Mouse (Mus musculus) cerebellum, adult (tissue): ENCODE measurements around the gene Map3k5.
A peak's percentile ranks its signal among the peaks of the same experiment; 100 is the strongest.

Experiments used
- ATAC-seq: cut with Nextera tagmentation; 2 replicates; pipeline ENCODE4 v1.9.2; 2017; ENCODE audit warnings: mild to moderate bottlenecking, moderate library complexity, mixed read lengths; ENCODE audit not compliant: insufficient number of reproducible peaks, low FRiP score, low TSS enrichment

Gene Map3k5

DNA sequence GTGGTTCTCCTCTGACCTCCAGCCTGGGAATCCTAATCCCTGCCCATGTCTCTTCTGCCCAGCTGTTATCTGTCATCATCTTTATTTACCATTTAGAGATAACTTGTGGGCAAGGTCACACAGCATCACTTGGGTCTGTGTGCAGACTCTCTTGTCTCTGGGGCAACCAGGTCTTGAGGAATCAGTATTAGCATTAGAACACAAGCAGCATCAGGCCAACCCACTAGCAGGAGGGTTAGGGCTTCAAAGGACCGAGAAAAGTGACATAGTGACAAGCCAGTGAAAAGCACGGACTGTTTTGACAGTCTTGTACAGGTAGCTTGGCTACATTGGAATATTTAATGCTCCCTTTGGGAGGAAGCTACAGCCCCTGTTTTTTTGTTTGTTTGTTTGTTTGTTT, 153.6 kb downstream of the Map3k5 start:
- no peak for ATAC-seq

DNA sequence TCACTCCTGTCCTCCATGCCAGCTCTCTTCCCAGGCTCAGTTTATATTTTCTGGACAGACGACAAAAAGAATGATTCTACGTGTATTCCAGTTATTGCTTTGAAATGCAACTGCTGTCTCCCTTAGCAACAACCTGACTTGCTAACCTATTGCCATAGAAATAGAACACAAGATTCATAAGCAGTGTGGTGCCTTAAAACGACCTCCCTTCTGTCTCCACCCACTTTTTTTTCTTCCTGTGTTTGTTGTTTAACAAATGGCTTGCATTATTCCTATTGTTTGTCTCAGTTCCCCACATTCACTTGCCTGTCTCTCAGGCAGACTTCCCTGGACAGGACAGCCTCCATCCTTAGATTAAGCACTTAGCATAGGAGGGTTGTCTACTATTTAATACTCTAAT, 154.8 kb downstream of the Map3k5 start:
- ATAC-seq = no peak

DNA sequence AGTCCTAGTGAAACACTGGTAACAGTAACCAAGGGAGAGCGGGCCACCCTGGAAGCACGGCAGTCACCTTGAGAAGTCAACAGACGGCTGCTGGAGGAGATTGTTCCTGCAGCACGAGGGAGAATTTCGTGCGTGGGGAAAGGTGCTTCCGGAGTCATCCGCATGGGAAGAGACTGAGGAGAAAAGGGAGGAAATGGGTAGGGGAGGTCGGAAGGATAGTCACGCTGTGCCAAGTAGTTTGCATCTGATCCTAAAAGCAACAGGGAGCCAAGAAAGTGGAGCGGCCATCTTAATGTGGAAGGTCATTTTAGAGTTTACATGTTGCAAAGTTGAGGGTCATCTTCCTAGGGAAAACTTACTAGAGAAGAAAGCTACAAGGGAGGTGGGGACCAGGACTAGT, 155.9 kb downstream of the Map3k5 start:
- no peak for ATAC-seq

DNA sequence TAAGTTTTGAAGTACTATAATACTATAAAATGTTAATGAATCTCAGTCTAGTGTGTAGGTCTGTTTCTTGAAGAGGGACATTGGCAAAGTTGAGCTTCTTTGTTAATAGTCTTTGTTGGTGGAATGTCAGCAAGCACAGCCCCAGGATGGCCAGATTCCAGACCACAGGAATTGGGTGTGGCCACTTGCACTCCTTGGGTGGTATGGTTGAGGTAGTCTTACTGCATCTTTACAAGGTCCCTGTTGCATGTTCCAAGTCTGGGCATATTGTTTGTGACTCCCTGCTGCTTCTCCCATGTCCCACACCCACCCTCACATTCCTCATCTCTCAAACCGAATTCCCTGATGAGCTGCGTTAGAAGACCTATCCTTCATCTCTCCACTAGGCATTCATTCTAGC, 157.1 kb downstream of the Map3k5 start:
- ATAC-seq = no peak

DNA sequence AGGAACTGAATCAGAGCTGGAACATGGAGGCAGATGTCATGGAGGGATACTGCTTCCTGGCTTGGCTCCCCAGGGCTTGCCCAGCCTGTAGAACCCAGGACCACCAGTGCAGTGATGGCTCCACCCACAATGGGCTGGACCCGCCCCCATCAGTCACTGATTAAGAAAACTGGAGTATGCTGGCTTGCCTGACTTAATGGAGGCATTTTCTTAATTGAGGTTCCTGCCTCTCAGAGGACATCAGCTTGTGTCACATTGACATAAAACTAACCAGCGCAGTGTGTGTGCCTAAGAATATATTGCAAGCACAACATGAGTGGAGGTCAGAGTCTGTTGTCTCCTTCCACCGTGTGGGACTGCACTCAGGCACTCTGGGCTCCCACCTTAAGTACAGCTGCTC, 158.1 kb downstream of the Map3k5 start:
- no peak for ATAC-seq

DNA sequence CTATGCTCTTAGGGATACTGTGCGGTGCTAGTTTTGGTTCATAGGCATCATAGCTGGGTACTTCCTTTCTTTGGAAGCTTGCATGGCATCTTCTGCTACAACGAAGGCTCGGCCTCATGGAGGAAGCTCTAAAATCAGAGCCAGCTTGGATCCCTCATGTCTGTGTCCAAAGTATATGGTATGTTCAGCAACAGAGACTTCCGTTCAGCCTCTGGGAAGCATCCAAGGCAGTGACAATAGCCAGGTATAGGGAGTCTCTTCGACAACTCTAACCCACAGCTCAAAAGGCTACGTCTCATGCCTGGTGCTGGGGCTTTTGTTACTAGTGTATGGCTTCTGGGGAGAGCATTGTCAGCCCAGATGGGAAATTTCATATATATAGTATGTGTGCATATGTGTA, 167.2 kb downstream of the Map3k5 start:
- ATAC-seq = no peak

DNA sequence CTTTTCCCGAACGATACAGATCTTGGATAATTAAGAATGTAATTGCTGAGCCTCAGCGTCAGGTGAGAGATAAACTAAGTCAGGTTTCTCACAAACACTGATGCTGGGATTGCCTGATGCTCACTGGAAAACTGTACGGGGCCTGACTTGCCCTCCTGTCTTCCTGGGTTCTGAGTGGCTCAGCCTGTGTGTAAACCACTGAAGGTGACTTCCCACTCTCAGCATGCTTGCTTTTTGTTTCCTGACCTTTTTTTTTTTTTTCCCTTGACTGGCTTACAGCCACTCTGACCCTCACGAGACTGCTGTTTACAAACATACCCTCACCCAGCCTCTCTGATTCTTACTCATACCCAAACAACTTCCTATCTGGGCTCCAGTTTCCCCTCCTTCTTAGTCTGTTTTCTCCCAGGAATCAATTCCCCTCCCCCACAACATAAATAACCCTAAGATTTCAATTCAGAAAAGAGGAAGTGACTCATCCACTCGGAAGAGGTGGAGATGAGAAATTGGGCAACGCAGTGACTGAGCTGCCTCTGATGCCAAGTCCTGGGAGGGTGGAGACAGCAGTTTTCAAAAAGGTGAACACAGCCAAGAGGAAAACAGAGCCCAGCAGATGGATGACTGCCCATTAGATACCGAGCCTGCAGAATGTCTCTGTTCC, 170.1 kb downstream of the Map3k5 start:
- peak; percentile 94 for ATAC-seq

DNA sequence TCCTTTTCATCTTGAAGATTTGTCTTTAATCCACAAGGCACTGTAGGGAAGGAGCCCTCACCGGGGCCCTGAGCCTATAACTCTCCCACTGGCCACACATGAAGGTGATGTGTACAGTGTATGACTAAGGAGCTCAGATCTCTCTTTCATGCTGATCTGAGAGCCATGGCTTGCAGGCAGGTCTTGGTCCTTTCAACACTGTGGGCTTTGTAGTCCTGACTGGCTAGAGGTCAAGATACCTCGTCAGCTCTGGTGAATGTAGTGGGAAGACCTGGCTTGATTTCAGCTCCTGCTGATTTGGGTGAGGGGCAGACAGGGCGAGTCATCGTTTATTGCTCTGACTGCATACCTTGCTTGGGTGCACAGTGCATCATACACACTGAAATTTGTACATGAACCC, 171.3 kb downstream of the Map3k5 start:
- ATAC-seq = no peak

DNA sequence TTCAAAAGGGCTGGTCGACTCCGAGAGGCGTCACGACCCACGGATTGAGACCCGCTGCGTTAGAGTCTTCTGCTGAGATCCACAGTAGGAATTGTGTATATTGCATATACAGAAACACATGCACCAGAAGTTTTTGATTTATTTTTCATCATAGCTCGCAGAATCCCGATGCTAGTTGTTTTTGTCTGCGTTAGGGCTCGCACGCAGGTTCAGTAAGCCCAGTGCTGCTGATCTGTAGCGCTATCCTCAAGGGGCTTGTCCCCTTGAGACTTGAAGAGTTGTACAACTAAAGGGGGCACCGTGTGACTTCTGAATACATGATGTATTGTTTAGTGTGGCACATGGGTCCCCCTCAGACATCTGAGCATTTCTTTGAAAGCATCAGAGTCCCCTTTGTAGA, 172.8 kb downstream of the Map3k5 start:
- no peak for ATAC-seq

DNA sequence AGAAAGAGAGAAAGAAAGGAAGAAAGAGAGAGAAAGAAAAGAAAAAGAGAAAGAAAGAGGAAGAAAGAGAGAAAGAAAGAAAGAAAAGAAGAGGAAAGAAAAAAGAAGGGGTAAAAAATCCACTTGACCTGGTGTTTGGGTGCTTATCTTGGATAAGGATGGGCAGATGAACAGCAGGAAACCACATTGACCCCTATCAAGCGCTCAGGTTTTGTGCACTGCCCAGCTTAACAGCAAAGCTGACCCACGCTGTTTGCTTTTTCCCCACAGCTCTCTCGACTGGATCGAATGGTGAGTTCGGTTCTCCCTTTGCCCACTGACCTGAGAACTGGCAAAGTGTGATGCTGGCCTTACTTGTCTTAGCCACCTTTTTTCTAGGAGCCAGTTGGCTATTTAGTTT, 177.2 kb downstream of the Map3k5 start:
- no peak for ATAC-seq

DNA sequence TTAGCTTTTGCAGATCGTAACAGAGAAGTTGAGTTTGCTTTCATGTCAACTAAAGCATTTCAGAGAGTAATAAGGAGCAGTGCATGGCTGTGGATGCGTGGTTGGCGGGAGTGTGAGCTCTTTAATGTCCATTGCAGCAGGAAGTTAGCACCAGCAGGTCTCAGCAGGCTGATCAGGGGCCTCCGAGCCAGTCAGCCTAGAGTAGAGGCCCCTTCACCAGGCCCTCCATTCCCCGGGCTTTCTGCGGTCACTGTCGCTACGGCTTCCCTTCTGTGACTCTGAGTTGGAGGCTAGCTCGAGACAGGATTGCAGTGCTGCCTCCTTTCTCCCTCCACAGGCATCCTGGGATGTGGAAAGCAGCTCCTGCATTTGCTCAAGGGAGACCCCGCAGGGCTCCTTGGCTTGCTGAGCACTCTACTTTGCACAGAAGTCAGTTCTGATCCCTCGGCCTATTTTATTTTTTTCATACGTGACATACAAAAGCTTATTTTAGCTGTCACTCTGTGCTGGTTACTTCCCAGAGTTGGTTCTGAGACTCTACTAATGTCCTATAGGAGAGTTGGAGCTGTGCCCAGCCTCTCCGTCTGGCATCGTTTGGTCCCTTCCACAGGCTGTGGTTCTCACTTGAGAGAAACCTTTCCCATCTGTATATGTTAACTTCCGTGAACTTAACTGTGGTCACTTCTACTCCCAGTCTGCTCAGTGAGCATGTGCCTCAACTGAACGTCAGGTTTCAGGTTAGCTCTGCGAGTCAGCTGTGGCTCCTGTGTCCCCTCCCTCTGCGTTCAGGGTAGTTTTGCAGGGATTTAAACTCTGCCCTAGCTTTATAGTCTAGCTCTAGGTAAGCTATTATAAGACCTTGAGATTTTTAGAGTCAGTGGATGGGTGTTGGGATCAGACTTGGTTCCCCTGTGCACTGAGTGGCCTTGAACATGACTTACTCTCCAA, 178.0 kb downstream of the Map3k5 start:
- peak; percentile 53; the same call in 1 of the 2 replicates for ATAC-seq

DNA sequence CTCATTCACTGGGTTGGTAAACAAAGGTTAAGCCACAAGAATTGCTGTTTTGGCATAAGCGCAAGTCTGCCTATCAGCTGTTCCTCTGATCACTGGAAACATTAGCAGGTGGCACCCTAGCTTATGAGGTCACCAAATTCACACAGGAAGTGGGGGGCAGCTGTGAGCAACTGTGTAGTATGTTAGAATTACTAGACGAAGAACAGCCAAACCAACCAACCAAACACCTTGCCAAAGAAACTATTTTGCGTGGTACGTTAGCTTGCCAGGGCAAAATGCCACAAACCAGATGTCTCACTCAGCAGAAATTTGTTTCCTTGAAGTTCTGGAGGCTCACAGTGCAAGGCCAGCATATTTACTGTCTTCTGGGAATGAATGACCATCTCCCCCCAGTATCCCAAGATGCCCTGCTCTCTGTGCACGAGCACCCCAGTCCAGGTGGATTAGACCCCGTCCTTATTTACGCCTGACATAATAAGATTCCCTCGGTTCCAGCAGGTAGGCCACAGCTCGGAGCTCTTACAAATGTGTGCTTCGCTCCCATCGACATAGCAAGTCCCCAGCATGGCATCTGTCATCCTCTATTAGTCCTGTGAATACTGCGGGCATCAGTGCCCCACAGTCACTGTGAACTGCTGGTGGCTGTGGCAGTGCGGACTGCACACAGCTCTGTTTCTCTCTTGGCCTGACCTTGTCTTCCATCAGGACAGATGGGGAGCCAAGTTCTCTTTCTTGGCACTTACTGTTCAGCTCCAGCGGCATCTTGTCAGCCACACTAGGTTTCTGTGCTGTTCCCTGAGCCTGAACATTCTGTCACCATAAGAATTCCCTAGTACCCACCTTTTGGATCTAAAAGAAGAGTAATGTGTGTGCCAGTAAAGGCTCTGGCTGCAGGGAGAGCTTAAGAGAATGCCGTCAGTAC, 185.5 kb downstream of the Map3k5 start:
- no peak for ATAC-seq

DNA sequence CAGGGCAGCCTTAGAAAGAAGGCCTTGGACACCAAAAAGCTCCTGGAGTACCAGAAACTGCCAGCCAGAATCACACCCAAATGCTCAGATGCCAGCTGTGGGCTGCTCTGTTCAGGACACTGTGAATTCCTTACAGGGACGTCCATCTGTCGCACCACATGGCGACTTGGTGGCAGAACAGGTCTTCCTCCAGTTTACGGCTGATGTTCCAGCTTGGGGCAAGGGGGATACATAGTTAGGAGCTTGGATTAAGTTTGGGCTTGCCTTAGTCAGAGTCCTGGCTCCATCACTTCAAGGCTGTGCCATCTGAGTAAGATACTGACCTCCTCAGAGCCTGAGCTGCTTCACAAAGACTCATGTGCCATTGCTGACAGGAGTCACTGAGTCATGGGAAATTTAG, 187.7 kb downstream of the Map3k5 start:
- ATAC-seq = no peak

DNA sequence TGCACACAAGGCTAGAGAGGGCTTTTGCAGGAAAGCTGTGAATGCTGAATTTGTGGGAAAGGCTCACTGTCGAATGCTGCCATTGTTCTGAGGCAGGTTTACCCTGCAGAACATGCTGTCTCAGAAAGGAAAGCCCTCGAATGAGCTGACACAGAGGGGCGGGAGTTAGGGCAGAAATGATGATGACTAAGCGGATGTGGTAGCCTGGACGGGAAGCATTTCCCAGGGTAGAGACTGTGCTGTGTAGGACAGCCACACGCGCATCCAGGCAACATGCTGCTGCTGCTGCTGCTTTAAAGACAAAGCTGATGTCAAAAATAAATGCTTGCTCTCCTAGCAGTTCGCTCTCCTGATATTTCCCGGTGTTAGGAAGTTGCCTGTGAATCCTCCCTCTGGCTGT, 189.1 kb downstream of the Map3k5 start:
- ATAC-seq = no peak

DNA sequence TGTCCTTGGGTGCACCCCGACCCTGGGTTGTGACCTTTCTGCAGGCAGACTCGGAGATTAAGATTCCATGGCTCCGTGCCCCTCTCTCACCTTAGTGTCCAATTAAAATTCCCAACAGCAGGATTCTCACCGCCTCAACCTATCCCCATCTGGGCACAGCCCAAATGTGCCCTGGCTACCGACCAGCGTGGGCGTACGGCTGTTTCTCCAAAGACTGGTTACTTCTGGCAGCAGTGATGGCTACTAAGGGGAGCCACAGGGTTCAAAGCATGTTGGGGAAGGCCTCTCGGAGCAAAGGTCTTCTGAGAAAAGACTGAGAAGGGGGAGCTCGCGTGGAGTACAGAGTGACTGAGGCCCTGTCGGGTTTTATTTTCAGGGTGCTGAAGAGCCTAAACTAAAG, 190.3 kb downstream of the Map3k5 start:
- ATAC-seq = no peak

DNA sequence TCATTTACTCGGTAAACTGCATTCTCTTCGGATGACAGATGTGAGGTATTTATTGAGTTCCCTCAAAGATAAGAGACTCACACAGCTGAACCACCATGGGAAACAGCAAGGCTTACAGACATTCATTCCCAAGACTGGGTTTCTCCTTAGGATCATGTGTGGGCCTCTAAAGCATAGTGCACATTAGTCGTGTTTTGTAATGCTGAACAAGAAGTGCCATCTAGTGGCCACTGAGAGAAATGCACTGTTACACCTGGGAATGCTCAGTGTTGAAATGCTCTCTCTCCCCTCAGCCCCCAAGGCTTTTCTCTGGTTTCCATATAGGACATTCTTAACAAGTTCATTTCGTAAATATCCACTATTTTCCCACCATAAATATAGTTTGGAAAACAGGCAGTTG, 191.0 kb downstream of the Map3k5 start:
- ATAC-seq = peak; percentile 76

DNA sequence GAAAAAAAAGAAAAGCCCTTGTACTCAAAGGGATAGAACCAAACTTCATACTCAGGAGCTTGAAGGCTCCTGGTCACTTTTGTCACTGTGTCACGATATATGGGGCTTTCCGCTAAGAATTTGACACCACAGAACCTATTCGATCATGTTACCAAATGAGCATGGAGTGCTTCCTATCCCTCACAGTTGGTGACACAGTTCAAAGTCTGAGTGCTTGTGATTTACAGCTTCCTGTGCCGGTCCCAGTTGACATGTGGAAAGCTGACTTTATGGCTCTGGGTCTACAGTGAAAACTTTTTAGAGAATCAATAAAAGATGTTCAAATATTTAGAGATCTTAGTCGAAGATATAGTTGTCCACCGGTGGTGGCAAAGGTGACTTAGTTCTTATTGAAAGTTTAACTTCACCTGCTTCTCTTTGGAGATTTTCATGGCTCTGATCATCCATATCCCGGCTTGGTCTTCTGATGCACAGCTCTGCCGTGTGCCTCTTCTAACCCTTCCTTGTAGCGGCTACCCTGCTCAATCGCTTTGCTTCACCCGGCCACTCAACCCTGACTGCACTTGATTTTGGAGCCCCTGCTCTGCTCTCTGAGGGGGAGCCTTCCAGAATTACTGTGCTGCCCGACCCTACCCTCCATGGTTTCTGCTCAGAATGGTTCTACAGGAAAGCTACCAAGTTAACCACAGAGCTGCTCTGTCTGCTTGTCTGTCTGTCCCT, 198.8 kb downstream of the Map3k5 start:
- ATAC-seq = no peak

DNA sequence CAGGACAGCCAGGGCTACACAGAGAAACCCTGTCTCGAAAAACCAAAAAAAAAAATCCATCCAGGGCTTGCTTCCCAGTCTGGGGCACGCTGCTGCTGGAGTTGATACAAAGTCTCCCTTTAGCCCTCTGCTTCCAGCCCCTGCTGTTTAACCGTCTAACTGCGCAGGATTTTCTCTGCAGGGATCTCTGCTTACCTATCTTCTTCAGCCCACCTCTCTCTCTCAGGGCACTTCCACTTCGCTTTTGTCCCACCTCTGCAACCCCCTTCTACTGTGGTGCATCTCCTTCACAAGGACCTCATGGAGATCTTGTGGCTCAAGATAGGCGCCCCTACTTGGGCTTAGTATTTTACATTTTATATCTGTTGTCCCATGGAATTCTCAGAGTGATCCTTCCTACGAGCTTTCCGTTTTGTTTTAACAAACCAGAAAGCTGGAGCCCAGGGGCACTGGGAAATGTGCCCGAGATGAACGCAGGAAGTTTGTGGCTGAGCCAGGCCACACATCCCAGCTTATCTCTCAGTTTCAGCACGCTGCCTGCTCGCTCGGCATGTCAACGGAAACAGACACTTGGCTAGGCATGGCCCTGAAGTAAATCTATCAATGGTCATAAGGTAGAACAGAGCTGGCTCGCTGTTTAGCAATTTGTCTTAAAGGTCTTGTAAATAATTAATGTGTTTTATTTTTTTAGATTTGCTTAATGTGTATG, 201.2 kb downstream of the Map3k5 start:
- no peak for ATAC-seq

DNA sequence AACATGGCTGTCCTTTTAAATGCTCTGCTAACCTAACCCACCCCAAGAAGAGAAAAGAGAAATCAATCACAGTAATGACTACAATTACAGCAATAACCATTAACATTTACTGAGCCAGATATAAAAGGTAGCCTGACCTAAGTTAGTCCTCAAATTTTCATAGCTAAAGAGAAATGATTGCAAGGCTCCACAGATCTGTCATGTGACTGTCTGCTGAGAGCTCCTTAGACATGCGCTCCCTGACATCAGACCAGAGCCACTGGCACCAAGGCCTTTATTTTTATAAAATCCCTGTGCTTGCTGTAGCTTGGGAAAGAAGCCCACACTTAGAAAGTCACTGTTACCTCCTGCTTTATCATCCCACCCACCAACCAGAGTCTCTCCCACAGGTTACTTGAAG, 202.2 kb downstream of the Map3k5 start:
- no peak for ATAC-seq

DNA sequence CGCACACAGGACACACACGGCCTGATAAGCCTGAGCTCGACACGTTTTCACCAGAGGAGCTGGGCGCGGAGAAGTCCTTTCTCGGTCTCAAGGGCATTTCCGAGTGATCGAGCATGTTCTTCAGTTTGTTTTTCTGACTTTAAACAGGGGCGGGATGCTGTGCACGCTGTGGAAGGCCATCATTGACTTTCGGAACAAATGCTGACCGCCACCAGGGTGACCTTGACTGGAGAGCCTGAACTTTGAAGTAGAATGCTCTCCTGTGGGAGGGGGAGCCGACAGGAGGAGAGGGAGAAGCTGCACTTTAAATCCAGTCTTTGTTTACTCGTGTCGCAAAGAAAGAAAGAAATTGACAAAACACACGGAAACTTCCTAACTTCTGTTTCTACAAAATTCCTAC, 207.1 kb downstream of the Map3k5 start:
- no peak for ATAC-seq
